Mouse (Mus musculus): ENCODE results near the gene Msh3. TPM values are rescaled to one million over a fixed set of nuclear protein-coding genes. Genes with fewer than 3 reads are reported as not detected.
A peak's percentile ranks its signal among the peaks of the same experiment; 100 is the strongest.
"Not testable (repeated sequence)": the region's sequence is repeated elsewhere in the genome, so short reads cannot be mapped to it uniquely, and the experiment has no call there.

Msh3 gene
- total RNA-seq (2021) = 10 to 100 TPM; 22.2 to 22.9 TPM
- long read RNA-seq, transcript Msh3-202 (24 exons, 3,946 nt) = major isoform, 9 of 16 reads
- long read RNA-seq, partial matches to known transcripts = 0 of 16 reads
- long read RNA-seq, other reads (novel, unspliced or antisense) = 5 of 16 reads

DNA sequence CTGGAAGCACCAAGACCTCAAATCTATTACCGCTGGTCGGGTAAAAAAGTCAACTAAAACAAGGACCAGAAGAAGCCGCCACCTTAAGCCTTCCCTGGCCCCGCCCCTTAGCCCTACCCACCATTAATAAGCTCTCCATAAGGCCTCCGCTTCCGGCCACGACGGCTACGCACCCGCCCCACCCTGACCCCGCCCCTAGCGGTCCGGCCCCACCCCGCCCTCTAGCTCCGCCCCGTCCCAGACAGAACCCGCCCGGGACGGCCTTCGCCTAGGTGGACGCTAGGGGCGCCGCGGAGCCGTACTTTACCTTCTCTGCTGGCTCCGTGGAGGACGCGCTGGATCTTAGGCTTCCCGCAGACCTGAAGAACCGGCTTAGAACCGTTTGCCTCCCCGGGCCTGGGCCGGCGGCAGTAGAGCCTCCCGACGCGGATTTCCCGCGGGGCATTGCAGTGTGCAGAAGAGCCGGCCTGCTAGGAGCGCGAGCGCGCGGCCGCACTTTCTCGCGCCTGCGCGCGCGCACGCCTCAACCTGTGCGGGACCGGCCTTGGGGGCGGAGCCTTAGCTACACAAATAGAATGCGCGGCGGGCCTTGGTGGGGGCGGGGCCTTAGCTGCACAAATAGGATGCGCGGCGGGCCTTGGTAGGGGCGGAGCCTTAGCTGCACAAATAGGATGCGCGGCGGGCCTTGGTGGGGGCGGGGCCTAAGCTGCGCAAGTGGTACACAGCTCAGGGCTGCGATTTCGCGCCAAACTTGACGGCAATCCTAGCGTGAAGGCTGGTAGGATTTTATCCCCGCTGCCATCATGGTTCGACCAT lies at the start of gene Msh3, which contains the start of gene Dhfr:
TSS of gene Msh3 (minus strand) at position 548 of the 816 bp plus-strand sequence.
TSS of gene Dhfr (plus strand) at position 271 of the 816 bp plus-strand sequence.
- DNase-seq (ENCODE audit: low spot score in 2 of 2) = peak; percentile 95 to 98

DNA sequence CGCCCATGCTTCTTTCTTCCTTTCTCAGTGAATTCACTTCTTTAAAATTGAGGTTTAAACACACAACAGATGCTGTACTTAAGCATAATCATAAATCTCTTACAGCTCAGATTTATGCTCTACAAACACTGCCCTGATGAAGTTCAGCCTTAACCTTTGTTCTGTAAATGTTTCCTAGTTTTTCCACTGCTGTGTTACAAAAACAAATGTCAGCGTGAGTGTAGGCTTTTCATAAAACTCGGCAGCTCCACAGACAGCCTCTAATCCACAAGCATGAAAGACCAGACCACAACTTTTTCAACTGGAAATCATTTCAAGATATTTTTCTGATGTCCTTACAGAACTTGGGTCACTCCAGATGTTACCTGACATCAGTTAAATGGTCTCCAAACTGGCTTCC lies 48.7 kb upstream of the Msh3 start:
- DNase-seq (ENCODE audit: low spot score in 2 of 2) = no peak

GRCm38 (mm10) chr13:92402063-92402462 lies 47.3 kb upstream of the Msh3 start:
- DNase-seq (ENCODE audit: low spot score in 2 of 2) = no peak

- DNase-seq (ENCODE audit: low spot score in 2 of 2) = no peak
These were observed 43.9 kb upstream of the Msh3 start for GRCm38 (mm10) chr13:92398491-92399384.

DNA sequence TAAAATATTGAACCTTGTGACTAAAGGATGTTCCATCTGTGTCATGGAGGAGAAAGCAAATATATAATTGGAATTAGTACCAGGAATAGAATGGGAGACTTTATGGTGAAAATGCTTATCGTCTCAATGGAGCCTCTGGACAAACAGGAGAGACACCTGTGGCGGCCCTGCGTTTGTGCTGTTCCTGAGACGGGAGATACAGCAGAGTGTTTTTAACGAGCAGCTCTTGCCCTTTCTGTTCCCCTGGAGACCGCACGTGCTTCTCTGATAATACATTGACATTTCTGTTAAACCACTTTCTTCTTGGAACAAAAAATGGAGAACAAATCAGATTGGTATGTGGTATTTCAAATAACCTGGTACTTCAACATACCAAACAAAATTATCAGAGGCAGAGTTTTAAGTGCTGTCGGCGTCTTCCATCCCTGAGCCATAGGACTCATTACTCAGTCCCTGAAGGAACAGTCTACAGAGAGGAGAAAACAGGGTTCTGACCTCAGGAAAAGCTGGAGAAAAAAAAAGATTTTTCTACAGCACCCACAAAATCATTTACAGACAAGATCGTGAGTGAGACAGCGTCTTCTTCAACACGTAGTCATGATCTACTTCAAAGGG lies 38.4 kb upstream of the Msh3 start:
- no peak for DNase-seq (ENCODE audit: low spot score in 2 of 2)

DNA sequence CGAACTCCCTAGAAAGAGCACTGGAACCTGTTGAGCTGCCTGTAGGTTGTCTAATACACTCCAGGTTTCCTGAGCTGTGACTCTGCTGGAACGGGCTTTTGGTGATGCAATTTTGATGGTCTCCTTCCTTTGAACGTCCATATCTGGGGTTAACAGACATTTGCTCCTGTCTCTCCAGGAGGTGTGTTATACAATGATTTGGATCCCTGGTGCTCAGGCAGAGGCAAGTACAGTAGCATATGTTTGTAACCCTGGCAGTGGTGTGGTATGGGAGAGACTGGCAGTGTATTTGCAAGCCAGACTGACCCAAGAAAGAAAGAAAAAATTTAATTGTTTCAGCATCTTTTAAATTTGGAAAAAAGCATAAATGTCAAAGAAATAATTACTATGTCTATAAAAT lies 32.6 kb upstream of the Msh3 start:
- no peak for DNase-seq (ENCODE audit: low spot score in 2 of 2)

DNA sequence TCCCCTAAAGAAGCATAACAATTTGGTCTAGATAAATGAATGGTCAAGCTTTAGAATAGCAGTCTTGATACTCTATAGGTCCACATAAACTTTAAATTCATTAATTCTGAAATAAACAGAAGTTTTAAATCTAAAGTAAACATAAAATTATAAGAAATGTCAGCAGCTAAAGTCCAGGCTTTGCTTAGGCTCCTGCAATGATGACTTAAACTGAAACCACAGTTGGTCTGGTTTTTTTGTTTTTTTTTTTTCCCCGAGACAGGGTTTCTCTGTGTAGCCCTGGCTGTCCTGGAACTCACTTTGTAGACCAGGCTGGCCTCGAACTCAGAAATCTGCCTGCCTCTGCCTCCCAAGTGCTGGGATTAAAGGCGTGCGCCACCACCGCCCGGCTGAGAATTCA lies 16.7 kb upstream of the Msh3 start:
- DNase-seq (ENCODE audit: low spot score in 2 of 2) = not testable (repeated sequence)

GRCm38 (mm10) chr13:92370811-92371210 lies 16.0 kb upstream of the Msh3 start:
- no peak for DNase-seq (ENCODE audit: low spot score in 2 of 2)

GRCm38 (mm10) chr13:92365312-92365711 lies 10.5 kb upstream of the Msh3 start:
- DNase-seq (ENCODE audit: low spot score in 2 of 2) = no peak

DNA sequence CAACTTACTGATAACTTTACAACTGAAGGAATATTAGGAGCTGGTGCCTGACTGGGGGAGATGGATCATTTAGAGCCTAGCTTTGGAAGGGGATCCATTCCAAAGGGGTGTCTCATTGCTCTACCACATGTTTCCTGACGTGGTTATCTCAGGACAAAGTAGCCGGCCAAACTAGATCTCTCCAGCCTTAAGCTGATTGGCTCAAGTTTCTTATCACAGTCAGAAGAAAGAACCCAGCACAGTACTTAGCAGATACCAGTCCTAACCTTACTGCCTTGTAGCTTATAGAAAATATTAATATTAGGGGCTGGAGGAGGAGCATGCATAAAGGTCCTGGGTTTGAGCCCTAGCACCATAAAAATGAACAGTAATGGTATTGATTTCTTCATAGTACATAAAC lies 6.8 kb upstream of the Msh3 start:
- DNase-seq (ENCODE audit: low spot score in 2 of 2) = no peak

DNA sequence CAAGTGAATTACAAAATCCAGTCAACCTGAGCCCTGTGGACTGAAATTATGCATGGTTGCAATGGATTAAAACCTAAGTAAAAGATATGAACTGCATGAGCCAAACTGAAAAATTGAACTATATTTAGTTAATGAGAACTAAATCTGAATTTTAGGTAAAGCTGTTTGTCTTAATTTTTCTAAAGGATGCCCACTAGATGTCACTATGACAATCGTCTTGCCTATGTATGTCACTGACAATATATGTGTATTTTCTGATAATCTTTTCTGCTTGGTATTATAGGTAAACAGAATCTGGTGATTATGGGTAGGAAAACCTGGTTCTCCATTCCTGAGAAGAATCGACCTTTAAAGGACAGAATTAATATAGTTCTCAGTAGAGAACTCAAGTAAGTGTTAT lies 2.8 kb upstream of the Msh3 start:
- no peak for DNase-seq (ENCODE audit: low spot score in 2 of 2)

DNA sequence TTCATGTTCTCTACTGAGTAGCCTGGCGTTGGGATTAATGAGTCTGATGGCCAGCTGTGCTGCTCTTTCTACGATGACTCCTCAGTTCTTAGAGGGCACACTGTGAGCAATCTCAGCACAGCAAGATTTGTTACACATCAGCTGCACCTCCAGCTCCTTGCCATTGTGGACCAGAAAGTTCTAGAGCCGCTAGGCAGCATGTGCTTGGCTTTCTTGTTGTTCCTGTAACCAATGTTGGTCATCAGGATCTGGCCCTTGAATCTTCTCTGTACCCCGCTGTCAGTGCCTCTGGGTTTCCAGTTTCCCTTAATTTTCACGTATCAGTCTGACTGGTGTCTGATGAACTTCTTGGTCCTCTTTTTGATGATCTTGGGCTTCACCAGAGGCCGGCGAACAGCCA lies 1.6 kb upstream of the Msh3 start:
- DNase-seq (ENCODE audit: low spot score in 2 of 2) = no peak

DNA sequence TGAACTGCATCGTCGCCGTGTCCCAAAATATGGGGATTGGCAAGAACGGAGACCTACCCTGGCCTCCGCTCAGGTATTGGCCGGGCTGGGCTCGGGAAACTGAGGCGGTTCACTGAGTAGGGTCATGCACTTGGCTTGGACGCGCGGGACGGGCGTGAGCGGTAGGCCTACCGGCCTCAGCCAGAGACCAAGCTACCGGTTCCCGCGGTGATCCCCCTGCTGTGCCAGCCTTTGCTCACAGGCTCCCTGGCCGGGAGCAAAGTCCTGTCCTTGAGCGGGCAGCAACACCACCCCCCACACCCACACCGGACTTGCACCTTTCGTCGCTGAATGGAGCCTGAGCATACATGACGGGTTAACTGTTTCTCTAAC lies 455 bp upstream of the Msh3 start:
- no peak for DNase-seq (ENCODE audit: low spot score in 2 of 2)

DNA sequence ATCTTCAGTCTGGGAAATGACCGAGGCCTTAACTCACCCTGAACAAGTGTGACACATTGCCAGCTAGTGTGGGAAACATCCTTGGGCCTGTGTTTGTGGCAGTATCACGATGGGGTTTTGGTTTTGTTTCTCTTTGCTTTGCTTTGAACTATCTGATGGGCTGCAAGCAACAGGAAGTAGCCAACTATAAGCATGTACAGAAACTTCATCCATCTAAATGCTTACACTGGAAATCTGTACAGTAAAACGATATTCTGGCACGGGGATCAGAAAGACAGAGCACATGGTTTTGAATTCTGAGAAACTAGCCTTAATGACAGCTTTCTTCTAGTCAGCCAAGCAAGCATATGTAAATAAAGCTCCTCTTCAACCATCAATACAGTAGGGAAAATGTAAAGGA lies 847 bp downstream of the Msh3 start:
- DNase-seq (ENCODE audit: low spot score in 2 of 2) = no peak

DNA sequence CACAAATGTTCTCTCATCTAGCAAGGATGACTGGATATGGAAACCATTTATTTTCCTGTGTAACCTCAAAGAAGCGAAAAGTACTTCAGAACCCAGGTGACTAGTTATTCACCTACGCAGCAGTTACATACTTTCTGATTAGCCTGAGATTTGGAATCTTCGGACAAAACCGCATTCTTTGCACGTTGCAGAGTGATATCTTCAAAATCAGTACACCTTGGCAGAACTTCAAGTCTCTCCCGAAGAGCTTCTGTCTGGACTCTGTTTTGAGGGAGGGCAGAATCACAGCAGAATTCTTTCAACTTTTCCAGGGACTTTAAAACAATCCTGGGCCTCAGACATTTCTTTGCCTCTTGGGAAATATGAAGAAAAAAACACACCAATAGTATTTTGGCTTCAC lies 3.7 kb downstream of the Msh3 start:
- DNase-seq (ENCODE audit: low spot score in 2 of 2) = no peak

- no peak for DNase-seq (ENCODE audit: low spot score in 2 of 2)
These were observed 8.5 kb downstream of the Msh3 start for GRCm38 (mm10) chr13:92346338-92346737.

DNA sequence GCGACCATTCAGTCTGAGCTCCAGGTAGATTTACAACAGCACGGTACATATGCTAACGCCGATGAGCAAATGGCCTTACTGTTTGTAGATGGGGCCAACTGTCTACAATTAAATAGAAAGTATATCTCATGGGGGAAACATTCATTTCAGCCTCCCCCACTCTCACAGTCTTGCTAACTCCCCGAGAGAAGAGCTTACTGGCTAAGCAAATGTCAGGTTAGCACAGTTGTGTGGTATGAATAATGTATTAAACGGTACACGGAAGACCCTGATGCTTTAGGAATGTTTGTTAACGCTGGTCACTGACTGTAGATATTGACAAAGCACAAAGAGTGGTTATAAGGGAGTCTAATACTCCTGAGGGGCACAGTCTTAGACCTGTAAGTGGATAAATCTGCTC lies 10.8 kb downstream of the Msh3 start:
- no peak for DNase-seq (ENCODE audit: low spot score in 2 of 2)

- DNase-seq (ENCODE audit: low spot score in 2 of 2) = no peak
These were observed 15.0 kb downstream of the Msh3 start for GRCm38 (mm10) chr13:92339787-92340186.

DNA sequence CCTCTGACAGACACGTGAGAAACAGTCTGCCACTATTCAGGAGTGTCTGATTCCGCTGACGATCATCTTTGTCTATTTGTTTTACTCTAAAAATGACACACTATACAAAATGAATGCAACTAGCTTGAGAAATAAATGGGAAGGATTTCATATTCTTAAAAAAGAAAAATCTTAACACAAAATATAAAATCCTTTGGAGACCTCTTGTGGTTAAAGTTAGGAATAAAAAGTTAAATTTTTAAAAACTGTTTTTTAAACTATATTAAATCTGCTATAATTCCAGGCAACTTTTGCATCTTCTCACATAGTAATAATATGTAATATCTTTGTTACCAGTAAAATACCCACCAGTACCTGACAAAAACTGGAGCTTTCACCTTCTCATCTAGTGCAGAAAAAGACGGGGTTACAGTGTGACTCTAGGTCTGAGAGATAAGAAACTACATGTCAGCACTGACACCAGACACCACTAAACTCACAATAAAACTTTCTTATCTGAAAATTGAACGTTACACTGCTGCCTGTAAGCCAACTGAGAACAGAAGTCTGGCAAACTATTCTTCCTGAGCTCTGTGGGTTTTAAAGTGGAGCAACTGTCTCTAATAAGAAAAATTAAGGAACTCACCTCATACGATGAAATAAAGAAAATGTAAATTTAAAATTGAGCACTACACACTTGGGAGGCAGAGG lies 16.9 kb downstream of the Msh3 start:
- no peak for DNase-seq (ENCODE audit: low spot score in 2 of 2)

DNA sequence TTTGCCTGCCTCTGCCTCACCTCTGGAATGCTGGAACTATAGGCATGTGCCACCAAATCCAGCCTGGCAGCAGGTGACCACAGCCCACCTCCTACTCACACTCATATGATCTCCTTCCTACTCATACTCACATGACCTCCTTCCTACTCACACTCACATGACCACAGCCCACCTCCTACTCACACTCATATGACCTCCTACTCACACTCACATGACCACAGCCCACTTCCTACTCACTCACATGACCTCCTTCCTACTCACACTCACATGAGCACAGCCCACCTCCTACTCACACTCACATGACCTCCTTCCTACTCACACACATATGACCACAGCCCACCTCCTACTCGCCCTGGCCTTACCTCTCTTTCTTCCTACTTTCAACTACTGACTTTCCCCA lies 17.9 kb downstream of the Msh3 start:
- DNase-seq (ENCODE audit: low spot score in 2 of 2) = no peak

All from layer of hippocampus, adult 18-20 months (tissue).